Mouse (Mus musculus): ENCODE measurements around the gene Ing3. TPM values are rescaled to one million over a fixed set of nuclear protein-coding genes. Genes with fewer than 3 reads are reported as not detected.

Ing3 gene
- total RNA-seq, 2 experiments from 2014 or later, result 25.9 to 28.6 TPM

DNA sequence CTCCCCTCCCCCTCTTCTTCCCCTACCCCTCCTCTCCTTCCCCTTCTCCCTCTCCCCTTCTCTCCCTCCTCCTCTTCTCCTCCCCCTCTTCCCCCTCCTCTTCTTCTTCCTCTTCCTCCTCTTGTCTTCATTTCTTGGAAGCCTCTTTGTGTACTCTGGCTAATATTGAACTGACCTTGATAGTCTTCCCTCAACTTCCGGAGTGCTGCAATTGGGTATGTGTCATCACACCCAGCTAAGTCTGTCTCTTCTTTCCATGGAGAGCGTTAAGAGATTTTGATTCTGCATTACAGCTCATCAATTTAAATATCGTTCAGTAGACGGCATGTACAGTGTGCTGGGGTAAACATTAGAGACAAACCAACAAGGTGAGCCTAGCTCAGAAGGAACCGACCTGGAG lies 62.7 kb downstream of the Ing3 start:
- no peak for TF ChIP-seq CTCF (IDR thresholded peaks at IDR 0.05)
- DNase-seq (ENCODE audit: extremely low spot score in 1 of 2, low spot score in 2 of 2), result no peak
- intact Hi-C loops (cut with DNase I), result no loop called here
- H3K4me3 ChIP-seq, result no peak overlapping the region
- no peak overlapping the region for H3K27ac ChIP-seq

DNA sequence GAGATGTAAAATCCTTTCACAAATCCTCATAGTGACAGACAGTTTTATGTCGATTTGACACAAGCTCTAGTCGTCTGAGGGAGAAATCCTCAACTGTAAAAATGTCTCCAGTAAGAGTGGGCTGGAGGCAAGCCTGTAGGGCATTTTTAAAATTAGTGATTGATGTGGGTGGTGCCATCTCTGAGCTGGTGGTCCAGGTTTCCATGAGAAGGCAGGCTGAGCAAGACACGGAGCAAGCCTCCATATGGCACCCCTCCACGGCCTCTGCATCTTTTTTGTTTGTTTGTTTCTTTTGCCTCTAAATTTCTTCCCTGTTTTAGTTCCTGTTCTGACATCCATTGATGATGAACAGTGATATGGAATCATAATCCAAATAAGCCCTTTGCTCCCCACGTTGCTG lies 63.1 kb downstream of the Ing3 start:
- no peak for DNase-seq (ENCODE audit: extremely low spot score in 1 of 2, low spot score in 2 of 2)
- intact Hi-C loops (cut with DNase I), result no loop called here
- TF ChIP-seq CTCF (IDR thresholded peaks at IDR 0.05), result no peak
- Histone ChIP-seq H3K4me3 (no peak overlapping the region), H3K27ac (no peak overlapping the region)

DNA sequence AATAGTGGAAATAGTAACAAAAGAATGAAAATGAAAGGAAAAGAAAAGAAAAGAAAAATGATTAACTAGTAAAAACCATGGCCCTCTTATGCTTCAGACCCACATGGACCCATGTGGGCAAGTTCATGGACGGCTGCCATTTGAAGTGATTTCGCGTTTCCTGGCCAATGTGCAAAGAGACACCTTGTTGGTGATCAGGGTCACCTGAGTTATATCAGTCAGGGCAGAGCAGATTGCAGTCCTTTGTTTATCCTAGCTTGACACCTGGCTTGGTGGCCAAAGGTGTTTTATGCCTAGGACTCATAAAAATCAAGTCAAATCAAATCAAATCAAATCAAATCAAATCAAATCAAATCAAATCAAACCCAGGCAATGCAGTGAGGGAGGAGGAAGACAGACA lies 64.0 kb downstream of the Ing3 start:
- intact Hi-C loops (cut with DNase I), result no loop called here
- TF ChIP-seq CTCF (IDR thresholded peaks at IDR 0.05), result no peak
- DNase-seq (ENCODE audit: extremely low spot score in 1 of 2, low spot score in 2 of 2), result no peak
- H3K27ac ChIP-seq, result no peak overlapping the region
- H3K4me3 ChIP-seq, result no peak overlapping the region

DNA sequence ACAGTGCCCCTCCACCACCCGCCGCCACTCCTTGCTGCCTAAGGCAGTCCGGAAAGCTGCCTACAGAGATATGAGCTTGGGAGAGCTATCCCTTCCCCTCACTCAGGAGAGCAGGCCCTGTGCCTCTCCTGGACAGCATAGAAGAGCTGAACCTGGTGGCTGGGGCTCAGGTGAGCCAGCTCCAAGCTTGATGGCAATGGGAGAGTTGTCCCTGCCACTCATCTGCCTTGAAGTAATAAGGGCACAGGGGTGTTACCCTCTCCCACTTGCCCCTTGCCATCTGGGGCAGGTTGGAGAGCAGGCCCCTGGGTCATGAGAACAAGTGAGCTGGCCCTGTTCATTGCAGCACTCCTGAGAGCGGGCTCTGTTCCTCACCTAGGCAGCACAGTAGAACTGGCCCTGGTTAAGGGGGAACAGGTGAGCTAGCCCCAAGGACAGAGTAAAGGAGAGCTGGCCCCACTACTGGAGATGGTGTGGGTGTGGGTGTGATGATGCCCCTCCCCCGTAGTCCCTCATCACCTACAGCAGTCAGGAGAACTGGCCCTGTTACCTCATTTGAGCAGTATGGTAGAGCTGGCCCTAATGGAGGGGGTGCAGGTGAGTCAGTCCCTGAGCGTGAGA lies 65.0 kb downstream of the Ing3 start:
- Histone ChIP-seq H3K27ac (no peak overlapping the region), H3K4me3 (no peak overlapping the region)
- DNase-seq (ENCODE audit: extremely low spot score in 1 of 2, low spot score in 2 of 2), result no peak
- no peak for TF ChIP-seq CTCF (IDR thresholded peaks at IDR 0.05)
- intact Hi-C loops (cut with DNase I), result no loop called here

DNA sequence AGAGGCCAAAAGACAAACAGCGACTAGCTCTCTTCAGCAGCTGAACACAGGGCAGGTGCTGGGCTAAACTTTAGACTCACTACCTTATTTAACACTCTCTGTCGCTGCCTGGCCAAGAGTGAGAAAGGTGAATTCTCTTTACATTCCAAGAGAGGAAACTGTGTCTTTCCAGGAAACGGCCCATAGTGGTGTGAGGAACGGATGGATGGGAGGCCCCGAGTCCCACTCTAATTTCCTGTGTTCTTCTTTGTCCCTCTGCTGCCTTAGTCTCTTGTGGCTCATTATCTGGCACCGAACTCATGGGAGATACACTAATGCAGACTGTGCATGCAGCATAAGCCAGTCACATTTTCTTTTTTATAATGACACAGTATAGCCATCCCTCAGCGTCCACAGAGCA lies 68.3 kb downstream of the Ing3 start:
- intact Hi-C loops (cut with DNase I), result no loop called here
- TF ChIP-seq CTCF (IDR thresholded peaks at IDR 0.05), result no peak
- no peak overlapping the region for H3K27ac ChIP-seq
- no peak for DNase-seq (ENCODE audit: extremely low spot score in 1 of 2, low spot score in 2 of 2)
- no peak overlapping the region for H3K4me3 ChIP-seq

DNA sequence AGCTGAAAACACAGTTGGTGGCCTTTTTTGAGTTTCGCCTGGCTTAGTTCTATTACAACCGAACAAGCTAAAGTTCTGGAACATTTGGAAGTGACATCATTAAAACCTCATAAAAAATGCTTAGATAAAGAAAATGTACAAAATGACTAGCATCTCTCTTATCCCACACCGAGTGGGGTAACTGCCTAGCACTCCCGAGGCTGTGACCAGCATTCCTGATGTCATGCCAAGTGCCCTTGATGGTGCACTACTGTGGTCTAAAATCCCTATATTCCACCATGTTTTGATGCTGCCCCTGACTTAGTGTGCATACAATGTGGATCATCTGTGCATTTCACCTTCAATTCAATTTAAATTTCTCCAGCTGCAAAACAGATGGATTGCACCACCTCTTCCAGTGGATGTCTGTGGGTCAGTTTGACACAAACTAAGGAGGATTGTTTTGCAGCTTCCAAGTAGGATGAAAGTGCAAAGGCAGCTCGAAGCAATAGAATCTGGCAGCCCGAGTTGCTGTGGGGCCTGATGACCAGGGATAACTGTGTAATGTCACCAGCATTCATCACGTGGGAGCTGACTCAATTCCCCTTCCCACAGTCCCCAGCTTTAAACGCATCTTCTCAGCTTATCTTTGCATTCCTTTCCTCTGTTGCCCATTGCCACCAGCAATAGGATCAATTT lies 69.5 kb downstream of the Ing3 start:
- Histone ChIP-seq H3K27ac (no peak overlapping the region), H3K4me3 (no peak overlapping the region)
- DNase-seq (ENCODE audit: extremely low spot score in 1 of 2, low spot score in 2 of 2), result no peak
- no peak for TF ChIP-seq CTCF (IDR thresholded peaks at IDR 0.05)
- intact Hi-C loops (cut with DNase I), result no loop called here

DNA sequence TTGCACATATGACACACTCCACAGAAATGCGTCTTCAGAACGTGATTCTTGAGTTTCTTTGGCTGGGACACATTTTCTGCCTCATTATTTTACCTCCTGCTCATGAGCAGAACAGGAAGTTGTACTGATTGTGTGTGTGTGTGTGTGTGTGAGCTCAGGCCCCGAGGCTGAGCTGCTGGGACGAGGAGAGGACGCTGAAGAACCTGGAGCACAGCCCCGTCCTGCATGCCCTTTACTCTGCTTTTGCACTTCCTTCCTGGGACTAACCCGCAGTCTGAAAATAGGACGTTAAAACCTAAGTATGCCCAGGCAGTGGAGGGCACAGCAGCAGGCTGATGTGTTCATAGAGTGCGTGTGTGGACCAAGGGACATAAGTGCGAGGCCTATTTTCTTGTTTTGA lies 70.3 kb downstream of the Ing3 start:
- no peak for DNase-seq (ENCODE audit: extremely low spot score in 1 of 2, low spot score in 2 of 2)
- intact Hi-C loops (cut with DNase I), result no loop called here
- no peak overlapping the region for H3K4me3 ChIP-seq
- no peak overlapping the region for H3K27ac ChIP-seq
- no peak for TF ChIP-seq CTCF (IDR thresholded peaks at IDR 0.05)

DNA sequence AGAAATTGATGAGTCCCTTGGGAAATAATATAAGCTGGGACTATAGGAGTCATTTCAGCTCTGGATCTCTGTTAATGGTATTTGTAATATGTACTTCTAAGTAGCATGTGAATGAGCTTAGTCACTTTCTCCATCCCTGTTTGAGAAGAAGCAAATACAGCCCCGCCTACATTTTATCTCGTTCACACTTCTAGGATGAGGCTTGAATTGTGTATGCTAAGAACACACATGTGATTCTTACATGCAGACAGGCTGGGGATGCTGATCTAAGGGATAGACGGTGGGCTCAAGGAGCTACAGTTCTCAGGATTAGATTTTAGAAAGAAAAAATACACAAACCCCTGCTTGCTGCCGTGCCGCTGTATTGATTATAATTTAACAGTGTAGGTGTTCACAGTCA lies 71.3 kb downstream of the Ing3 start:
- intact Hi-C loops (cut with DNase I), result no loop called here
- TF ChIP-seq CTCF (IDR thresholded peaks at IDR 0.05), result no peak
- H3K4me3 ChIP-seq, result no peak overlapping the region

DNA sequence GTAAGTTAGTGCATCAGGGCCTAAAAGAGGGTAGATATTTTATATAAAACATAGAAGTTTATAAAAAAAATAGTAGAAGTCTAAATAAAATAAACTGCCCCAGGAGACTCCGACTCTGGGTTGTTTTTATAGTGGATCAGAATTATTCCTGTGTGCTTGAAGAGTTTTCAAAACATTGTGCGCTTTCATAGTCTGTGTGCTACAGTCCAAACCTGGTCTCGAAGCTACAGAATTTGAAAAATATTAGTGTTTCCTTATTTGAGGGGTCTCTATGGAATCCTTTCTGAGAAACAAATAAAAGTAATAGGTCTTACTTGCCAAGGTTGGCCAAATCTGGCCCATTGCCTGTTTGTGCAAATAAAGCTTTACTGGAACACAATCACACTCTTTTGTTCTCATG lies 71.9 kb downstream of the Ing3 start:
- TF ChIP-seq CTCF (IDR thresholded peaks at IDR 0.05), result no peak
- no peak for DNase-seq (ENCODE audit: extremely low spot score in 1 of 2, low spot score in 2 of 2)
- no peak overlapping the region for H3K27ac ChIP-seq
- intact Hi-C loops (cut with DNase I), result no loop called here
- no peak overlapping the region for H3K4me3 ChIP-seq

More for the DNA sequence above, 71.3 kb downstream of the Ing3 start:
- no peak overlapping the region for H3K27ac ChIP-seq
- no peak for DNase-seq (ENCODE audit: extremely low spot score in 1 of 2, low spot score in 2 of 2)

DNA sequence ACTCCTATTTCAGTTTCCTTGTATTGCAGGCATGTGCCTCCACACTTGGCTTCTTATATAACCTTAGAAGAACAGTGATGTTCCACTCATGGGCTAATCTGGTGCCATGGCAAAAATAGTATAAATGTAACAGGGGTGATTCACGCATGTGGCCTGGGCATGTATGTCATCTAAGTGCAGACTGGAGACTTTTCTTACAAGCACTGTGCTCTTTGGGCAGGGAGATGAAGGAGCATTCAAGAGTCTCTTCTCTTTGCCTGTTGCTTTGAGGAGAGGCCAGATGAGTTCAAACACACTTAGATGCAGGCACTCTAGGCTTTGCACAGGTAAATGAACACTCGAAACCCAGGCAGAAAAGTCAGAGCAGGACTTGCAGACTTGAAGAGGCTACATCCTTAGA lies 74.8 kb downstream of the Ing3 start:
- intact Hi-C loops (cut with DNase I), result no loop called here
- no peak for TF ChIP-seq CTCF (IDR thresholded peaks at IDR 0.05)

More for the DNA sequence above, 74.8 kb downstream of the Ing3 start:
- no peak overlapping the region for H3K4me3 ChIP-seq
- H3K27ac ChIP-seq, result no peak overlapping the region
- no peak for DNase-seq (ENCODE audit: extremely low spot score in 1 of 2, low spot score in 2 of 2)

Other genes starting within 250 kb of the Ing3 start
- 10 to 100 TPM; 20.4 to 24.6 TPM for gene Tspan12, start 97.1 kb upstream of the Ing3 start, total RNA-seq (2021)
- 1 to 10 TPM; 3.6 to 4.7 TPM for gene Cped1, start 36.3 kb downstream of the Ing3 start, total RNA-seq (2021)

All from left cerebral cortex, adult 2 months (tissue).